ENCODE assay signal across 8 mouse cellular contexts in the genomic region with DNA sequence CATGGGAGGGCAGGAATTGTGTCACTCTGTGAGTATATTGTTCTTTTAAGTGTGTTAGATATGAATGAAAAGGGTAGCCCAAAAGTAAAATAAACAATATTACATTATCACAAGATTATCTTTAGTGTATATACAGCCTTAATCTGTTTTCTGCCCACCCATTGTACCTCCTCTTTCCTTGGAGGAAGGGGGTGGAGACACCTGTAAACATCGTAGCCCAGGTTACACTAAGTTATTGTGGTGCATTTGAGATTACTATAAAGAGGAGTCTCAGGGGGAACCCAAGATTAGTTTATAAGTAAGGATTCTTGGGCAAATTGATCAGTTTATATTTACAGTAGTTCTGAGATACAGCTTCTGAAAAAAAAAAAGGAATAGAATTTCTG. TPM values are rescaled to one million over a fixed set of nuclear protein-coding genes. Genes with fewer than 3 reads are reported as not detected.
A peak's percentile ranks its signal among the peaks of the same experiment; 100 is the strongest.
DNase-seq lines count a peak whose midpoint lies in the region; ATAC-seq and TF ChIP-seq lines count a peak whose summit lies in the region.

No protein-coding gene starts in this region.

- H3K9ac ChIP-seq in liver, adult 2 months (ENCODE audit: low read depth, low read length): peak overlapping the region; percentile 93
- no peak overlapping the region for H3K9ac ChIP-seq in embryonic facial prominence, embryonic 15.5 days
- no peak overlapping the region for H3K9ac ChIP-seq in limb, embryonic 11.5 days (ENCODE audit: low read length)
- H3K9ac ChIP-seq in neural tube, embryonic 15.5 days (replicated peaks): peak overlapping the region; percentile 92

- H3K27ac ChIP-seq in liver, adult 2 months (replicated peaks; ENCODE audit: insufficient read depth, low read depth, low read length): peak overlapping the region; percentile 74
- no peak overlapping the region for H3K27ac ChIP-seq in embryonic facial prominence, embryonic 15.5 days (replicated peaks)
- H3K27ac ChIP-seq in limb, embryonic 11.5 days (replicated peaks; ENCODE audit: low read depth, low read length): no peak overlapping the region
- peak overlapping the region; percentile 98; the same call in 1 of the 2 replicates for H3K27ac ChIP-seq in neural tube, embryonic 15.5 days (replicated peaks)

- no peaks in the 10 kb centered on the region for H3K36me3 ChIP-seq in liver, adult 2 months (ENCODE audit: control insufficient read depth, insufficient read depth, low read length)
- no peaks in the 10 kb centered on the region for H3K36me3 ChIP-seq in embryonic facial prominence, embryonic 15.5 days
- no peaks in the 10 kb centered on the region for H3K36me3 ChIP-seq in limb, embryonic 11.5 days (ENCODE audit: control insufficient read depth, insufficient read depth, low read length)
- no peaks in the 10 kb centered on the region for H3K36me3 ChIP-seq in neural tube, embryonic 15.5 days

- no peak for TF ChIP-seq CTCF in liver, adult 2 months (IDR thresholded peaks at IDR 0.05; ENCODE audit: low read depth, low read length)

- peaks cover 11% of the 10 kb centered on the region for H3K79me2 ChIP-seq in liver, adult 2 months (ENCODE audit: control insufficient read depth, insufficient read depth, low read length)

- H3K9me3 ChIP-seq in embryonic facial prominence, embryonic 15.5 days (replicated peaks): no peaks in the 10 kb centered on the region
- no peaks in the 10 kb centered on the region for H3K9me3 ChIP-seq in limb, embryonic 11.5 days (ENCODE audit: control insufficient read depth, low read length)
- H3K9me3 ChIP-seq in neural tube, embryonic 15.5 days (replicated peaks): no peaks in the 10 kb centered on the region

- no peak for TF ChIP-seq POLR2A in liver, adult 2 months (IDR thresholded peaks at IDR 0.05; ENCODE audit: extremely low read depth, insufficient read depth, low read length)

- peaks cover 17% of the 10 kb centered on the region for H3K4me1 ChIP-seq in liver, adult 2 months (ENCODE audit: control insufficient read depth, insufficient read depth, low read length)
- H3K4me1 ChIP-seq in embryonic facial prominence, embryonic 15.5 days: no peaks in the 10 kb centered on the region; the same call in 1 of the 2 replicates
- 0 out of 2 replicates have a peak, but pooled peaks cover 2% of the 10 kb centered on the region for H3K4me1 ChIP-seq in limb, embryonic 11.5 days (ENCODE audit: control insufficient read depth, insufficient read depth, low read length)
- H3K4me1 ChIP-seq in neural tube, embryonic 15.5 days: peaks cover 20% of the 10 kb centered on the region

- H3K4me3 ChIP-seq in liver, adult 2 months (ENCODE audit: insufficient read depth, low read depth, low read length): peak overlapping the region; percentile 91; the same call in 1 of the 2 replicates
- H3K4me3 ChIP-seq in embryonic facial prominence, embryonic 15.5 days (replicated peaks): peak overlapping the region; percentile 82
- H3K4me3 ChIP-seq in limb, embryonic 11.5 days (ENCODE audit: low read depth, low read length): no peak overlapping the region; the same call in 1 of the 2 replicates
- peak overlapping the region; percentile 87 for H3K4me3 ChIP-seq in neural tube, embryonic 15.5 days (replicated peaks)

- intact Hi-C loops in left cerebral cortex, postnatal 4 days (cut with DNase I): no loop called here

- no peaks in the 10 kb centered on the region for H3K27me3 ChIP-seq in liver, adult 2 months (ENCODE audit: control insufficient read depth, insufficient read depth, low read length)
- no peaks in the 10 kb centered on the region for H3K27me3 ChIP-seq in embryonic facial prominence, embryonic 15.5 days
- no peaks in the 10 kb centered on the region for H3K27me3 ChIP-seq in limb, embryonic 11.5 days (ENCODE audit: control insufficient read depth, insufficient read depth, low read length)
- H3K27me3 ChIP-seq in neural tube, embryonic 15.5 days (replicated peaks): no peaks in the 10 kb centered on the region

- WGBS in liver, adult 2 months: 35% methylated on average over 1 of the region's 1 CpGs
- 33% methylated on average over 1 of the region's 1 CpGs for WGBS in embryonic facial prominence, embryonic 15.5 days
- 52% methylated on average over 1 of the region's 1 CpGs for WGBS in limb, embryonic 11.5 days
- WGBS in neural tube, embryonic 15.5 days: 50% methylated on average over 1 of the region's 1 CpGs

- H3K4me2 ChIP-seq in embryonic facial prominence, embryonic 15.5 days (replicated peaks): peak overlapping the region; percentile 53
- H3K4me2 ChIP-seq in limb, embryonic 11.5 days (ENCODE audit: low read depth, severe bottlenecking): peak overlapping the region; percentile 66
- peak overlapping the region; percentile 68 for H3K4me2 ChIP-seq in neural tube, embryonic 15.5 days

- DNase-seq in liver, adult 2 months (ENCODE audit: extremely low read depth, low read depth, low spot score): no peak
- DNase-seq in liver: no peak
- DNase-seq in limb, embryonic 11.5 days (ENCODE audit: low spot score): no peak
- no peak for DNase-seq in layer of hippocampus, postnatal 10 days (ENCODE audit: low spot score in 2 of 2)
- DNase-seq in left cerebral cortex, postnatal 4 days: no peak
- no peak for DNase-seq in gastrocnemius, postnatal 4 days (ENCODE audit: low spot score in 2 of 2)

- no peak for ATAC-seq in embryonic facial prominence, embryonic 15.5 days (ENCODE audit: insufficient number of reproducible peaks, low FRiP score, low TSS enrichment, low read depth)
- no peak for ATAC-seq in limb, embryonic 11.5 days (ENCODE audit: insufficient number of reproducible peaks, low FRiP score, low TSS enrichment, low read depth)
- no peak for ATAC-seq in neural tube, embryonic 15.5 days (ENCODE audit: low FRiP score)

RNA-seq across cellular contexts. Expression of gene Dennd4a, which starts 1.3 kb away (rescaled TPM):
- total RNA-seq in liver, adult 2 months (2014; rRNA removed): 17.1 and 22.4 TPM in 2 replicates
- 7.0 and 8.0 TPM in 2 replicates for polyA plus RNA-seq in liver, adult 2 months (2012; rRNA removed)
- polyA plus RNA-seq in embryonic facial prominence, embryonic 15.5 days (2015; fragmentation: Nextera tagmentation; extraction: Ambion mirVana): 7.2 and 8.5 TPM in 2 replicates
- 6.3 and 8.2 TPM in 2 replicates for polyA plus RNA-seq in limb, embryonic 11.5 days (2014; fragmentation: Nextera tagmentation; extraction: Ambion mirVana)
- polyA plus RNA-seq in neural tube, embryonic 15.5 days (2015; fragmentation: Nextera tagmentation; extraction: Ambion mirVana): 9.0 and 10.2 TPM in 2 replicates
- total RNA-seq in layer of hippocampus, postnatal 10 days (2021): 10 to 100 TPM; 44.1 to 45.8 TPM
- 10 to 100 TPM; 37.1 to 37.5 TPM for total RNA-seq in left cerebral cortex, postnatal 4 days (2021)
- 10 to 100 TPM; 10.9 to 13.1 TPM for total RNA-seq in gastrocnemius, postnatal 4 days (2021)

Comparison
In these comparisons a context has a peak if more than half of its experiments do, and no peak if none do; other contexts are left out.
1. H3K27ac ChIP-seq: peak in liver, adult 2 months (single experiment) and neural tube, embryonic 15.5 days (single experiment); none in embryonic facial prominence, embryonic 15.5 days (single experiment) and limb, embryonic 11.5 days (single experiment).
2. H3K9ac ChIP-seq: peak in liver, adult 2 months (single experiment) and neural tube, embryonic 15.5 days (single experiment); none in embryonic facial prominence, embryonic 15.5 days (single experiment) and limb, embryonic 11.5 days (single experiment).
3. Peak in every context shown above with its lines, with median percentiles within 50 percentile points of each other: H3K4me2 ChIP-seq.